Mouse (Mus musculus): ENCODE measurements around the gene Slc2a13.

DNA sequence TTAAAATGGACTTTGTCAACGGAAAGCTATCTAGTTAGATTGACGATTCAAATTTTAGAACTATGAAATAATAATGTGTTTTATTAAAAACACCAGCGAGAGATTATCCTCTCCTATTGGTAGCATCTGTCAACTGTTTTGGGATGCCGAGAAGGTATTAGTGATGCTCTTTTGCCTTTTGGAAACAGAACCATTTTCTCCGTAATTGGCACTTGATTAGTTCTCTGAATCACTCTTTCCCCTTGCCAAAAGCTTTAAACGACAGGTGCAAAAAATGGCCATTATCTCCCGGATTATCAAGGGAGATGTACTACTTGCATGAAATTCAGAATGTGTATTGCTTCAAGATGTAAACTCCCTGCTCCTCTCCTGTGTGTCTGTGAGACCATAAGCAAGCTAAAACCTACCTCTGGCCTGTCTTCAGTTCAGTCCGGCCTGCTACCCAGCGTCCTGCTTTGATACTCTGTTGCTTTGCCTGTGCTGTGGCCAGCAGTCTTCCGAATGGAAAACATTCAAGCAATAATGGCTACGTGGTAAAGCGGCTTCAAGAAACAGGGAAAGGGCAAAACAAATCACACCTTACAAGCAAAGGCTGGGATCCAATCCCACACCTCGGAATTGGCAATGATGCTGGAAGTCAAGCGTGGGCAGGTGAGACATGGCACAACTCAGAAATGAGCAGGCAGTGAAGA lies 93.0 kb downstream of the Slc2a13 start:
- no peak for TF ChIP-seq CTCF (IDR thresholded peaks at IDR 0.05; ENCODE audit: insufficient read depth, low read depth, low read length)
- TF ChIP-seq POLR2A (IDR thresholded peaks at IDR 0.05; ENCODE audit: insufficient read depth, low read depth, low read length): no peak

Data from olfactory bulb, adult 2 months (tissue).